Mouse (Mus musculus): ENCODE data around the gene Gldn.
A peak's percentile ranks its signal among the peaks of the same experiment; 100 is the strongest.

Gldn gene

DNA sequence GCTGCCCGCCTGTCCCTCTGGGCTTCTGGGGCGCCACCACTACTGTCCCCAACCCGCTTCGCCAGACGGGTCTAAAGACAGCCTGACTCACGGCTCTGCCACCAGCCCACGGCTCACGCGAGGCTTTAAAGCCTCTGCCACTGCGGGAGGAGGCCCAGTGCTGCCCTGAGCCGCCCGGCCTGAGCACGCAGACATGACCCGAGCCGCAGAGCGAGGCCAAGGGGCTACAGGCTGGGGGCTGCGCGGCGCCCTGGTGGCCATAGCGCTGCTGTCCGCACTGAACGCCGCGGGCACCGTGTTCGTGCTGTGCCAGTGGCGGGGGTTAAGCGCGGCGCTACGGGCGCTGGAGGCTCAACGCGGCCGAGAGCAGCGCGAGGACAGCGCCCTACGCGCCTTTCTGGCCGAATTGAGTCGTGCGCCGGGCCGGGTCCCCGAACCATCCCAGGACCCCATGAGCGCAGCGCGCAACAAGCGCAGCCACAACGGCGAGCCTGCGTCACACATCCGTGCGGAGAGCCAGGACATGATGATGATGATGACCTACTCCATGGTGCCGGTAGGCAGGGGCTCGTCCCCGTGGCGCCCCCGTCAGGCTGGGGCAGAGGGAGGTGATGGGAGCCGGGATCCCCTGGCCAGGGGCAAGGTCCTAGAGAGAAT lies at the start of gene Gldn:
Gene Gldn (plus strand): TSS at position 156 of the 657 bp plus-strand sequence.
- peak; percentile 66 for DNase-seq

DNA sequence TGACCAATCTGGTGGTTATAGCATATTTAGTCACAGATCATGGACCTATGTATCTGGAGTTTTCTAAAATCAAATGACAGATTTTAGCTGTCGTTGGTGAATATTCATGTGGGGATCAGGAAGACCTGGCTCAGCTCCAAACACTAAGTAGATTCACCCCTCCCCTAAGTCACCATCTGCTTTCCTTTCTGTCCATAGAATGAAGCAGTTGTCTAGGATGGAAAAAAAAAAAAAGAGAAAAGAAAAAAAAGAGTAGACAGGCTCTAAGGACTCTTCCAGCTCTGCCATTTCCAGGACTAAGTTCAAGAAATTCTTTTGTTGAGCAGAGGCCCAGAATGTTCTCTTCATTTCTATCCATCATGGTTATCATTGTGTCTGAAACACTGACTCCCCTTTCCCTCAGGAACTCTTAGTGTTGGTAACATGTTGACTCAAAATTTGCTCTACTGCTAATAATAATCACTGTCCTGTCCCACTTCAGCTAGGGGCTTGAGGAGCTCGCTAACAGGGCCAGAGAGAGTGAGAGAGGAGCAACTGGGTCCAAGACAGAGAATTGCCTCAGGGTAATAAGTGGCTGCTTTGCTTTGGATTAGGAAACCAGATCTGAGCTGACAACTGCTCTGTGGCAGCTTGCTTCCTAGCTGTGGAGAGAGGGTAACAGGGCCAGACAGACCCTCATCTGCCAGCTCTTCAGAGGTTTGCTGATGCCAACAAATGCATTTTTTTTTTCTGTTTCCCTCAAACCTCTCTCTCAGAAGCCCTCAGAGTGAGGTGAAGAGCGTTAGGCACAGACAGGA lies 41.2 kb upstream of the Gldn start:
- DNase-seq: peak; percentile 72

DNA sequence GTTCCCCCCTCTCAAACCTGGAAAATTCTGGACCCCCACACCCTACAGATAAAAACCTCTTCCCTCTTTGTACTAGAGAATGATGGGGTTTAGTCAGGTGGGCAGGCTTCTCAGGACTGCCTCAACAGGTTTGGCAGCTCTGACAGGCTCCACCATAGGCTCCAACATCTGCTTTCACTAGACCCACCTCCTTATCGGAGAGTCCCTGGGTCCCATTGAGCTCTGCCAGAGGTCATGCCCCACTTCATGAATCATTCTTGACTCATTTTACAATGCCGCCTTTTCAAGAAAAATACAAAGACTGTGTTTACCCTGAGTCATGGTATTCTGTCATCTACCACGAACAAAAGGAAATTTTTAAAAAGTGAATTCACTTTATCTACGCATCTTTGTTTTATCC lies 21.5 kb upstream of the Gldn start:
- DNase-seq: no peak

DNA sequence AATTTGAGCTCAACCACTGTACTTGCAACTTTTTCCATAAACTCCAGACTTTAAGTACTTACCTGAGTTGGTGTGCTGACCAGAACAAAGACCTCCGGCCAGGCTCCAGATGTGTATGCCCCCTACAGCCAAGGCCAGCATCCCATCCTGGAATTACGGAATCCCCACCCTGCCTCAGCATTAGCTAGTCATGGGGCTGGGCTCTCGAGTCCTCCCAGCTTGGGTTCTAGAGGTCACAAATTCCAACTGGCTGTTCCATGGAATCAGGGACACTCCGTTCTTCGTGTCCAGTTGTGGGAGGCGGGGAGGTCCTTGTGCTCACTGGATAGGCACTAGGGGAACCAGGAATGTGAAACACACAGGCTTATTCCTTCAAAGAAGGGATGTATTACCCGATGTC lies 18.3 kb upstream of the Gldn start, which contains the start of gene Cyp19a1:
Gene Cyp19a1 (minus strand): TSS at position 101 of the 400 bp plus-strand sequence.
- DNase-seq: no peak

DNA sequence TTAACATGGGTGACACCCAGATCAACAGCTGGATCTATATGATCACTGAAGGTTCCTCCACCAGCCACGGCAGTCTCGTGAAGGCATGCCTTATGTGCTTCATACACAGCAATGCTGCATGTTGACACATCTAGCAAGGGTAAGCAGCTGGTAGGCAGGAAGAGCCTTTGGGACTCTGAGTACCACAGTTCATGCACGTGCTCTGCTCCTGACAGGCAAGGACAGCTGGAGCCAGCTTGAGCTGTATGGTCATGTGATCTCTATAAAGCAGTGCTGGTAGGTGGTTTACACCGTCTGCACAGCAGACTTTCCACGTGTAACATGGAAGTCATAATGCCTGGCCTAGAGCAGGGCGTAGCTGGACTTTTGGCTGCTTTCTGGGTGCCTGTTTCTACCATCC lies 16.3 kb upstream of the Gldn start:
- DNase-seq: no peak

DNA sequence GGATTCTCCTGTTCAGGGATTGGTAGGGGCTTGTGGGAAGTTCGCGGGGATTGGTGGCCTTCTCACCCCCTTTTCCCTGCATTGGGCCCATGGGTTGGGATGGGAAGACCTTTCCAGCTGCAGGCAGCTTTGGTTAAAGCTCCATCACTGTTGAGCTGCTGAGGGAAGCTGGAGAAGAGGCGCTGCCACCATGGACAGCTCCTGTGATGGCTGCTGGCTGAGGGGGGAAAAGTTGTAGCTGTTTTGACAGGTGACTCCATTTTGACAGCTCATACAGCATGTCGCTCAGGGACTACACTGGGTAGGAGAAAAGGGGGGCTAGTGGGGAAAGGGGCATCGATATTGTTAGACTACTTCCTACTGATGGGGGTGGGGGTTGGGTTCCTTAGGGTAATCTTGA lies 15.4 kb upstream of the Gldn start:
- DNase-seq: no peak

DNA sequence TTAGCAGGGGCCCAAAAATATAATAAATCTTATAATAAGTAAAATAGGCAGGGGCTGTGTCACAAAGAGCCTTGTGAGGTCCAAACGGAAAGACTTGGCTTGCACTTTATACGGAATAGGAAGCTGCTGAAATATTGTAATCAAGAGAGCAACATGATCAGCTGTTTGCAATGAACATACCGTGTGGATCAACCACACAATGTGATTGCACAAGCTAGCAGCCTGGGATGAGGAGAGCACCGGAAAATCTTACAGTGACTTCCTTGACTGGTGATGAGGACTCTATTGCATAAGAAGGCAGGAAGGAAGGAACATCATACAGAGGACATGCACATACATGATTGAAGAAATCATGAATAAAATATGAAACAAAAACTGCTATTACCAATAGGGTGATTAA lies 11.0 kb upstream of the Gldn start:
- no peak for DNase-seq

DNA sequence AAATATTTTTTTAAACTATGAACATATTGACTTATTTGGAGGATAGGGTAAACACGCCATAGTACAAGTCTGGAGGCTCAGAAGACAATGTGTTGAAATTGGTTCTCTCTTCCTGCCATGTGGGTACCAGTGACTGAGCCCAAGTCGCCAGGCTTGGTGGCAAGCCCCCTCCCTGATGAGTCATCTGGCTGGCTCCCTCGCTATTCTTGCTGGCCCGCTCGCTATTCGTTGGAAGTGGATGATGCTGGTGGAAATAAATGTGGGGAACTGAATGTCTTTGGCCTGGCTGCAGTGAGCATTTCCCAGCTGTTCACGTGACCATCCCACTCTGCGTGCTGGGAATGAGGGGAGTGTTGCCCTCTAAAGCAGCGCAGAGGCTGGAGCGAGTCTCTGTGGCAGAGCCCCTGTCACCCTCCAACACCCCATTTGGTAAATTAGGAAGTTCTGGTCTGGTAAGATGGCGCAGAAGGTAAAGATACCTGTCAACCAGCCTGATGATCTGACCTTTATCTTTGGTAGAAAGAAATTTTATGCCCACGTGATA lies 7.2 kb upstream of the Gldn start:
- no peak for DNase-seq

DNA sequence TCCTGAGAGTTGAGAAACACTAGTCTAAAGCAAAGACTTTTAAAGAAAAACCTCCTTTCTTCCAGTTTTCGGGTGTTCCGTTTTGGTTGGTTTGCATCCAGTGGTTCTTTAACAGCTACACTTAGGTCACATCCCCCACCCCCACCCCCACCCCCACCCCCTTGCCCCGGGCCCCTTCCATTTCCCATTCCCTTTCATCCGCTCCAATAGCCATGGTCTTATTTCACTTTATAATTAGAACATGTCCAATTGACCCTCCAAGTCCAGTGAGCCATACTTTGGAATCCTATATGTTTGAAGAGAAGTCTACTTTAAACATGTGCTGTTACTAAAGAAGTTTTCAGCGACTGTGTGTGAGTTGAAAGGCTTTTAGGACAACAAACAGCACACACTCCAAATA lies 1.5 kb downstream of the Gldn start:
- DNase-seq: no peak

DNA sequence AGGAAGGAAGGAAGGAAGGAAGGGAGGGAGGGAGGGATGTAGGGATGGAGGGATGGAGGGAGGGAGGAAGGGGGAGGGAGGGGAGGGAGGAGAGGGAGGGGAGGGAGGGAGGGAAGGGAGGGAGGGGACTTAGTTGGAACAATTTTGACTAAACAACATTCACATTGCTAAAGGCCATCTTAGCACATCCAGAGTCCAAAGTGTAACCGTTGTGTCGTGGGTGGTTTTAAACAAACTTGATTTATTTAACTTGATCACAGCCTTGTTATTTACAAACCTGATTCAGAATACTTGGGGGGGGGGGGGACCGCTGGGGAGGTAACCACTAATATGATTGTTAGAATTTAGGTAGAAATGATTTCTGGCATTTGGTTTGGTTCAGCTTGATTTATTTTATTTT lies 13.1 kb downstream of the Gldn start:
- DNase-seq: no peak

DNA sequence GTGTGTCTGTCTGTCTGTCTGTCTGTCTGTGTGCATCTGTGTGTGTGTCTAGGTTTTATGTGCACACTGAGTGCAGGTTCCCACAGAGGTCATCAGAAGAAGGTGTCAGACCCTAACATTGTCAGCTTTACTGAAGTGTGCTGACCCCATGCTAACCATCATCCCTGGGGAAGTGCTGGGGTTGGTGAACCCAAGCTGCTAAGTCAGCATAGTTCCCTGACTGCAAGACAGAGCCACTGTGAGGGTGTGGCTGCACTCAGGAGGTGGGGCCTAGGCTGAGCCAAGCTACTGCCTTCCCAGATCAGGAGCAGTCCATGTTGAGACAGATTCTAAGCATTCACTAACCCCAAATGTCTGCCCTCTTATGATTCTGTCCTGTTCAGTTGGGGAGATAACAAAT lies 13.5 kb downstream of the Gldn start:
- no peak for DNase-seq

DNA sequence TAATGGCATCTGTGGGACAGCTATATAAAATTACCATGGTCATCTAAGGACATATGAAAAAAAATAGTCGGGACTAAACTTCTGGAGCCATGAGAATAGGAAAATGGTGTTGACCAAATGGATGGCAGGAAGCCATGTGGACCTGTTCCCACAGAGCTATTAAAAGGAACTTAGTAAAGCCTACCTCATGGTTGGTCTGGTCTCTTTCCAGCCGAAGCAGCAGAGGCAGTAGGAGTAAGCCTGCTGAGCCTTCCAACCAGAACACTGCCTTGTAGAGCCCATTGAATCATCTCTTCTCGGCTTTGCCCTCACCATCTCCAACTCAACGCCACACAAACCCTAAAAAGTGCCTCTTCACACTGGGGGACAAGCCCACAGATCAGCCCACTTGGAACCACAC lies 15.0 kb downstream of the Gldn start:
- no peak for DNase-seq

DNA sequence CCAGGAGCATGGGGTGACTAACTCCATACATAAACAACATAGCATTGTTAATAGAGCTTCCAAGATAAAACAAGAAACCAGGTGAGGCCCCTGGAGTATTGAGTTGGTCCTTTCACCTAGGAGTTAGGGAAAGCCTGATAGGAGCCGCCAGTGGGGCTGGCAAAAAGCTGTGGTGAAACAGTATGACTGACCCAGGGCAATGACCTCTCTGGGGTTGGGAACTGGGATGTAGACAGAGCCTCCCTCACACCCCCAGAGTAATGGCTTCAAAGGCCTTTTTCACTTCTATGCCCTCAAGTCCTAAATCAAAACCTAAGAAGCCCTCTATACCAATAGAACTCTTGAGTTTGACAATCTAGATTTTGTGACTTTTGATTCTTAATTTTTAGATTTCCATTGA lies 21.9 kb downstream of the Gldn start:
- no peak for DNase-seq

DNA sequence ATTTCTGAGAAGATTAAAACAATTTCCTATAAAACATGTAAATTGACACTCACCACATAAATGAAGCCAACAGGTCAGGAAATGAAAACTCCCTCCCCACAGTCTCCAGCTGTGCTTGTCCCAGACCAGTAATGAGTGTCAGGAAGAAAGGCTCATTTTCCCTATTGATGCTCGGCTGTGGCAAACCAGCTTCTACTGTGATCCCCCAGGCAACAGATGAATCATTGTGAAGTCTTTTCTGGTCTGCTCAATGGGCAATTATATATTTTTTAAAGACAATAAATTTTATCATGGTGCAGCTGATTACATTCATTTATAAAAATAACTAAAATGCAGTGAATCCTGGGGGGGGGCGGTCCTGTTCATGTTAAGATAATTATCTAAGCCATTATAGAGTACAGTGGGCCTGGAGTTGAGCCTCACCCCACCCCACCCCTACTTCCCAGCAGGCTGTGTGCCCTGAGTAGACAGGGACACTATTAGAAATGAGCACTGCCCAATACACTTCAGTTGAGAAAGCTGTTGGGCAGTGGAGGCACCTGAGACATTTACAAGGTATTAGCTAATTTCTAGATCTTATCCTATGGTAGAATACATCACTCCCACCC lies 22.6 kb downstream of the Gldn start:
- DNase-seq: peak; percentile 15

DNA sequence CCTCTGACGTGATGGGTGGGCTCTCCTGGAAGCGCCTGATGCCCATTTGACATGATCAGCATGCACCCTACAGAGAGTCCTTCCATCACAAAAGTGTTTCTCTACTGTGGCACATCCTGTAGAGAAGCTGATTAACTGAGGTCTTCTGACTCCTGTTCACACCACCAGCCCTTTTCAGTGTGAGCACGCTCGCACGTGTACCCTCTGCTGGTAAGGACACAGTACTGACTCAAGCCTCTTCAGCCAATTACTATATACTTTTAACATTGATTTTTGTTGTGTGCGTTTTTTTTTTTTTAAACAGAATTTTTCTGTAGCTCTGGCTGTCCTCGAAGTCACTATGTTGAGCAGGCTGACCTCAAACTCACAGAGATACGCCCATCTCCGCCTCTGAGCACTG lies 30.1 kb downstream of the Gldn start:
- DNase-seq: no peak

DNA sequence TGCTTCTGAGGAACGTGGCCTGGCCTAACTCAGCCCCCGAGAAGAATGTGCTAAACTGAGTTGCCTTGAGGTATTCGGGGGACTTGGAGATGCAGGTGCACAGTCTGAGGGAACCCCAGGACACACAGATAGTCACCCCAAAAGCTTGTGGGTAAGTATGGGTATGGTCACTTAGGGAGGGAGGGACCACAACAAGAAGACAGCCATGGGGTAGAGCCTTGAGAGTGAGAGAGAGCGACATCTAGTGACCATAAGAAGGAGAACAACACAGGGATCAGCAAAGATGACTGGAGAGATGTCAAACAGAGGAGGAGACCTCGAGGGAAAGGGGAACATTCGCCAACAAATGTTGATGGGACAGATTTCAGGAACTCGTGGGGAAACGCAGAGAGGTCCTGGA lies 37.2 kb downstream of the Gldn start:
- DNase-seq: peak; percentile 61

DNA sequence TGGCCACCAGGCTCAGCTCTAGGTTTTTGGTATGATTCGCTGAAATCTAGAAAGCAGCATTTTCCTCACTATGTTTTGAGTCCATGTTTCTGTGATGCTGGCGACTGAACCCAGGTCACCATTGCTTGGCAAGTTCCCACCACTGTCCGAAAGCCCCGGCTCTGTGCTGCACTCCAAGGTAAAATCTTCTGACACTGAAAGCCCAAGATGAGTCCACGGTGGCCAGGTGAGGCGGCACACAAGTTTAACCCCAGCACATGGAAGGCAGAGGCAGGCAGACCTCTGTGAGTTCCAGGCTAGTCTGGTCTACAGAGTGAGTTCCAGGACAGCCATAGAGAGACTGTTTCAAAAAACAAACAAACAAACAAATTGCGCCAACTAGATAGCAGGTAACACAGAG lies 42.9 kb downstream of the Gldn start:
- no peak for DNase-seq

DNA sequence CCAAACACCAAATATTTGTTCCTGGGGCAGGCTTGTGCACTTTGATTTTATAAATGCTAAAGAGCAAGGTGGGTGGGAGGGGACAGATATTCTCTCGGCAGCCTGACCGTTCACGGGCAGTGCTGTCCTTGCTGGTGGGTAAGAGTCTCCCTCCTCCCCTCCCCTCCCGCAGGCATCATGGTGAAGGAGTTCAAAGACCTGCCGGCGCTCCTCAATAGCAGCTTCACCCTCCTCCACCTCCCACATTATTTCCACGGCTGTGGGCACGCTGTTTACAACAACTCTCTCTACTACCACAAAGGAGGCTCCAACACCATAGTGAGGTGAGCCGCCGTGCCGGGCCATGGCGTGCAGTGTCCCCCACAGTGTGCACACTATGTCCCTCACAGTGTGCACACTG lies 49.3 kb downstream of the Gldn start:
- peak; percentile 35 for DNase-seq

DNA sequence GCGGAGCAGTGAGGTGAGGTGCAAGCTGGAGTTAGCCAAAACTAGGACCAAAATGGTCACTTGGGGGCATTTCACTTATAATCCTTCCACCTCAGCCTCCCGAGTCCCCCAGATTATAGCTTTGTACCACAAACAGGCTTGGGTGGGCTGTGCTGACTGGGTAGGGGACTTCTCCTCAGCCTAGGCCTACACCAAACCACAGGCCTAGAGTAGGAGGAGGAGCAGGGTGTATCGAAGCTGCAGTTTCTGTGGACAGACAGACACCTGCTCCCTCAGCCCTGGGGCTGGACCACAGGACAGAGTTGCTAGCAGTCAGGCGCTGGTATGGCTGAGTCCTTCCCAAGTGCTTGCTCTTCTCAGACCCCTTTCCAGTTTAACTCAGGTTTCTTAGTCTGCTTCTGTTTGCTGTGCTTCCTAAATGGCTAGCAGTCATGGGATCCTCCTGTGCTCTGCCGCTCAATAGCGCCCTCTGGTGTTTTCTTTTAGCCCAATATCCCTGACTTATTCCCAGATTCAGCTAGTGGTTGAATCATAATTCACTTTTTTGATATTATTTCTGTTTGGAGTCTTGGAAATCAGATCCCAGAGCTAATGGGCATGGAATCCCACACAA lies 50.4 kb downstream of the Gldn start:
- DNase-seq: peak; percentile 78

DNA sequence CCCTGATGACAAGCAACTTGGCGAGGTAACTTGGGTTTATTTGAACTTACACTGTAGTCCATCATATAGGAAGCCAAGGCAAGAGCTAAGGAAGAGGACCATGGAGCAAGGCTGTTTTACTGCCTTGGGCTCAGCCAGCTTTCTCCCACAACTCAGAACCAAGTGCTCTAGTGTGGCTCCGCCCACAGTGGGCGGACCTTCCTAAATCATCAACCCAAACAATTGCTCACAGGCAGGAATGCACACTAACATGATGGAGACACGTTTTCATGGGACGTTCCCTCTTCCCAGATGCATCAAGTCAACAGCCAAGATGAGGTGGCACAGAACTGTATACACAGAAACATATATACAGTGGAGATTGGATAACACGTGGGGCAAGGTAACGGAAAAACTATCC lies 55.7 kb downstream of the Gldn start:
- DNase-seq: no peak

DNA sequence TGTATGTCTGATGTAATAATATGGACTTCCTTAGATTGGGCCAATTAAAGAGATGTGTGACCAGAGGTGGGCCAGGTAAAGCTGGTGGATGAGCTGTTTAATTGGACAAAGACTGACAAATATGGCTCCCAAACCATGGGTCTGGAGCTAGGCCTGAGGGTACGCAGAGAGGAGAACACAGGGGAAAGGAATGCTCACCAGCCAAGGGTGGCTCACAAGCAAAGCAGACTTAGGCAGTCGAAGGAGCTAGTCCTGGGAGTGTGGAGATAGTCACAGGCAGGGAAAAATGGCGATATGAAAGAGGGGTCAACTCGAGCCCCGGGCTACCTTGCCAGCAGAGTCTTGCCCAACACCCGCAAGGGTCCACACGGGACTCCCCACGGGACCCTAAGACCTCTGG lies 70.5 kb downstream of the Gldn start:
- no peak for DNase-seq
